Mouse (Mus musculus) urinary bladder, postnatal 14 days (tissue): ENCODE results near the gene Sirt7.

ENCODE experiments used
- DNase-seq: peaks from one replicate; pipeline ENCODE4 v3.0.0; 2021; ENCODE audit warnings: low spot score

Sirt7 gene

DNA sequence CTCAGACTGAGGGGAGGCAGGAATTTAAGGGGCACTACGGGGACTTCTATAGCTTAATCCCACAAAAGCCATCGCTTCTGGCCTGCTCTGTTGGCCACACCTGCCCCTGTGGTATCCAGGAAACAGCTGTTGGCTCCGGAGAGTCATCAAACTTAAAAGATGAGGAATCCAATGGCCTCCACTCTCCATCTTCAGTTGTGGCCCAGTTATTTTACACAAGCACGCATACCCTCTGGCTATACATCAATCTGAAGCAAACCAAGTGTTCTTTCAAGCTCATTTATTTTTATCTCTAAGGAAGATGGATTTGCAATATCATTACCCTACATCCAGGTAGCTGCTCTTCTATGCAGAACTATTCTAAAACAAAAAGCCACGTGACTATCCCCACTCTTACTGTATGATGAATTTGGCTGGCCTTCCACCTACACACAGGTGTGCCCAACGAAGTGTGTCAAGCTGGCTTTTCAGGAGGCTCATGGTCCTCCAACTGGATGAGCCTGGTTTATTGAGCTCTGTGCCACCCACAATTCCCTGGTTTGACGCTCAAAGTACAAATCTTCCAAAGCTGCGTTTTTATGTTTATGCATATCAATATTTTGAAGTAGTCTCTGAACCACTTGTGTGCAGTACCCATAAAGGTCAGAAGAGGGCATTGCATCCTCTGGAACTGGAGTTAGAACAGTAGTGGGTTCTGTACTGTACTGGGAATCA, 42.6 kb downstream of the Sirt7 start:
- DNase-seq = no peak

DNA sequence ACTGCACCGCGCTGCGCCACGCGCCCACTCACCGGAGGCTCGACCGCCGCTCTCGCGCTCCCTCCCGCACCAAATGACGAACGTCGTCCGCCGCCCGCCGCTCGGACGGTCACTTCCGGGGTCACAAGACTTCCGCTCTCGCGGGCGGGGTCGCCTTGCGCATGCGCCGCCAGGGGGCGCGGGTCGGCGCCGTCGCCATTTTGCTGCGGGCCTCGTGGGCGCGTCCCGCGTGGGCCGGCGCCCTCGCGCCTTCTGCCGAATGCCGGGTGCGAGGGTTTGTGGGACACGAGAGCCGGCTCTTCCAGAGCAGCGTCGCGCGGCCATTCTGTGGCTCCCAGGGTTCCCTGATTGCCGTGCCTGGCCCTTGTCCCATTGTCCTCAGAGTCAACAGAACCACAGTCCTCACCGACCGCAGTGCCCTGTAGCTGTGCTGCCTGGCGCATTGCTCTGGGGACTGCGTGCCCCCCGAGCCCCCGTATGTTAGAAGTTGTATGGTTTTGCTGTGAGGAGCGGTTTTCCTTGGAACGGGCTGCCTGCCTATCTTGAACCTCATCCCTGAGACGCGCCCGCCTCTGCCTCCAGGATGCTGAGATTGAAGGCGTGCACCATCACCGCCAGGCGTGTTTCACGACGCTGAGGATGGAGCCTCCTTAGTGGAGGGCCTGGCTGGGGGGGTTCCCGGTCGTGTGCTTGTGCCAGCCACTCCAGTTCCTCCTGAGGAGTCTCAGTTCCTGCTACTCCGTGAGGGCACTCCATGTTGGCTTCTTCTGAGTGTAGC, 43.4 kb downstream of the Sirt7 start, which contains the start of gene Arhgdia:
Arhgdia (minus strand) TSS at position 135 of the 778 bp plus-strand sequence.
- DNase-seq = peak; percentile 89

- DNase-seq = peak; percentile 51
Measured at GRCm38 (mm10) chr11:120580871-120581331, 44.1 kb downstream of the Sirt7 start.

- DNase-seq = peak; percentile 55
Measured at GRCm38 (mm10) chr11:120580190-120580589, 44.9 kb downstream of the Sirt7 start.

DNA sequence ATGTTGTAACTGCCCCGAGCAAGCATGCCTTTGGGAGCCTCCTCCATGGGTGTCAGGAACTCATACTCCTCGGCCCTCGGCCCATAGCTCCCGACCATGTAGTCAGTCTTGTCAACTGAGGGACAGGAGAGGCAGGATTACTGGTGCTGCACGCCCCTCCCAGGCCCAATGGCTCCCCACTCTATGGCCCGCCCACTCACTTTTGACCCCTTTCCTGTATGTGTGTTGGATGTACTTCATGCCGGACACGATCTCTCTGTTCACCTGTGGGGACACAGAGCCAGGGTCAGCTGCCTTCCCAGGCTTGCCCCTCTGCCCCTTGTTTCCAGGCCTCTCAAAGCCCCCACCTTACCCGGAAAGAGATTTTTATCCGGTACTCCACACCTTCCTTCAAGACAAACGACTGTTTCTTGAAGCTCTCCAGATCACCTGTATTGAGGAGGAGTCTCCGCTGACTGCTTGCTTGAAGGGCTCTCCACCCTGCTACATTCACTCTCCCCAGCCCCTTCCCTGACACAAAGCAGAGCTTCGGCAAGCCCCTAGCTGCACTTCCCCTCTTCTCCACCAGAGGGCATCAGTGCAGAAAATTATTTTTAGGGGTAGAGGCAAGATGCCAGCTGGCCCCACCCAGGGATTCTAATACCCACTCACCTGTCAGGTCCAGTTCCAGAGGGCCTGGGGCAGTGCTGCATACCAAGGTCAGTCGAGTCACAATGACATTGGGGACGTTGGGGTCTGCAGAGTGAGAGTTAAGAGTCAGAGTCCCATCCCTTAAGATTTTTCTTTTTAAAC, 45.5 kb downstream of the Sirt7 start:
- DNase-seq = peak; percentile 75

DNA sequence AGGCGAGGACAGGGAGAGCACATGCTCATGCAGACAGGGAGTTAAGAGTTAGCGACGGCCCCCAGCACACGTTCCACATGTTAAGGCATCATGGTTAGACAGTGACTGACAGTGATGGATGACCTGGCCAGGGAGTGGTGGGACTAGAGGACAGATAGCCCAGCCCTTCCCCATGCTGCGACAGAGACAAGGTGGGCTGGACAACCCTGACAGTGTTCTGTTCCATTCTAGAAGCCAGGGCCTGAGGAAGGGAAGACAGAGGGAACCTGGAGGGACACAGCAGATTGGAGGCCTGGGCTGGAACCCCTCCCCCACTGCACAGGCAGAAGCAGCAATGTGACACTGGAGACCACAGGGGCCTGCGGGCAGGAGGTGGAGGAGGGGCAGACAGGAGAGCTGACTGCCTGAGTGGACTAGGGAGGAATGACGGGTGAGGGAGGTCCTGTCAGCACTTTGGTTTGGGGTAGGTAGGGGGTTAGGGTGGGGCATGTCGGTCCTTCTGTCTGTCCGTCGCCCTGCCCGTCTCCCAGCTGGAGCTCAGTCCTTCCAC, 46.3 kb downstream of the Sirt7 start:
- no peak for DNase-seq

DNA sequence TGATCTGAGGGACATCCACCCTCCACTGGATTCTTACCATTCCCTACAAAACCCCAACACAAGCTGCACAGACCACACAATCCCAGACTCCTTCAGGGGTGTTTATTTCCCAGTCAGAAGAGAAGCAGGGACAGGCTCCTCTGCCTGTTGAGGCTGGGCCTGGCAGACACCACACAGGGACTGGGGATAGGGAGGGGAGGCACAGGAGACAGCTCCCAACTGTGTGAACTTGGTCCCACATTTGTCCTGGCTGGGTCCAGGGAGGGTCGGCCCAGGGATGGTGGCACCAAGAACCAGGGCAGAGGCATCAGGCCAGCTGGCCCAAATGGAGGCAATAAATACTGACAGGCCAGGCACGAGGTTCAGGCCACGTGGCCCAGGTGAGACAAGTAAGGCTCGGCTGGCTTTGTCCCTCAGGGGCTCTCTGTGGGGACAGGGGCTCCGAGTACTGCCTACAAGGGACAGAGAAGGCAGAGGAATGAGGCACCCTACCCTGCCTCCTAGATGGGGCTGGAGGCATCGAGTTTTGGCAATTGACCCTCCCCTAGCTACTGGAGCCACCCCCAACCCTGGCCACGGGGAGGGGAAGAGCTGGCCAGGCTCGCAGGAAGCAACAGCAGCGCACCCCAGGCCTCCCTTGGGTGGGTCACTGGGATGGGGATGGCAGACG, 46.9 kb downstream of the Sirt7 start:
- DNase-seq = no peak

GRCm38 (mm10) chr11:120577211-120578023, 47.6 kb downstream of the Sirt7 start:
- no peak for DNase-seq

DNA sequence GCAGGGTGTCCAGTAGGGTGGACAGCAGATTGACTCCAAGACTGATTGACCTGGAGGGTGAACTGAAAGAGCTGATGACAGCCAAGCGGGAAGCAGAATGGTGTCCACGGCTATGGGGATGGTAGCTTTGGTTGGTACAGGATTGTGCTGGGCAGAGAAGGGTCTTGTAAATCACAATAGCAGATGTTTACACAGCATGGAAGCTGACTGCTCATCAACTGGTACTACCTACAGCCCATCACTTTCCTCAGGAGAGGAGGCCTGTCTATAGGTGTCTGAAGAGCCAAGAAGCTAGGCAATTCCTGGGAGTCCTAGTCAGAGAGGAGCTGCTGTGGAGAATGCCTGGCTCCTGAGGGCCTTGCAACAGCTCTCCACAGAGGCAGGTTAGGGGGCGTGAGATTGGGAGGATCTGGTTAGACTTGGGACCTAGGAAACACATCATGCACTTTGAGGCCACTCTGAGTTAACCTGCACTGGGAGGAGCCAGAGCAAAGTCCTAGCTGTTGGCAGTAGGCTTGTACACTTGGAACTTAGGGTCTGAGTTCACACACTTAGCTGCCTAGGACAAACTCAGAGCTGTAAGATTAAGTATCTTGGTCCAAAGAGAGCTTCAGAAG, 48.6 kb downstream of the Sirt7 start:
- no peak for DNase-seq

GRCm38 (mm10) chr11:120575940-120576339, 49.1 kb downstream of the Sirt7 start:
- no peak for DNase-seq

GRCm38 (mm10) chr11:120575046-120575445, 50.0 kb downstream of the Sirt7 start:
- no peak for DNase-seq

- no peak for DNase-seq
Measured at GRCm38 (mm10) chr11:120574278-120574600, 50.8 kb downstream of the Sirt7 start.

DNA sequence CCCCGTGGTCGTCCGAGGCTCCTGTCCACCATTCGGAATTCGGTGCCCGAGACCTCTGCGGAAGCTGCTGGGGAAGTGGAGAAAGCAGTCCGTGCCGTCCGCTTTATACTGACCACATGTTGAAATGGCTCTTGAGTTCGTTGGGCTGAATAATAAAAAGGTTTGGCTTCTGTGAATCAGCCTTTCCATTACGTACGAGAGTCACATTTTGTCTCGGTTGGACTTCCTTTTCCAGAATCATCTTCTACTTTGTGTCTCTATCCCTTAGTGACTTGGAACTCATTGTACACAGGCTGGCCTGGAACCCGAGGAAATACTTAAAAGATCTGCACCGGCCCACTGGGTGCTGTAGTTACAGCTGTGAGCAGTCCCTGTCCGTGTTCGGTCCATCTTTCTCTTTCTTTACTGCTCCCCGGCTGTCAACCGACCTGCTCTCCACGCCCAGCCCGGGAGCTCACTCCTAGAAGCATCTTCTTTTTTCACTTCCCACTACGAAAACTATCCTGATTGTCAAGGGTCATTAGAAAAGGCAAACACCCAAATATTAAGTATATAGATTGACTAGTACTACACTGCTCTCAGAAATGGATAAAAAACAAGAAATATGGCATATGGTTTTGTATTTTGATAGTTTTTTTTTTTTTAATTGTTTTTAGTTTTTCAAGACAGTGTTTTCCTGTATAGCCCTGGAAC, 51.3 kb downstream of the Sirt7 start:
- DNase-seq = no peak

- peak; percentile 100 for DNase-seq
Measured at GRCm38 (mm10) chr11:120572752-120573584, 52.1 kb downstream of the Sirt7 start, which contains the start of gene P4hb. Gene P4hb (minus strand): TSS chr11:120573253.

- no peak for DNase-seq
Measured at GRCm38 (mm10) chr11:120572417-120572751, 52.7 kb downstream of the Sirt7 start.

DNA sequence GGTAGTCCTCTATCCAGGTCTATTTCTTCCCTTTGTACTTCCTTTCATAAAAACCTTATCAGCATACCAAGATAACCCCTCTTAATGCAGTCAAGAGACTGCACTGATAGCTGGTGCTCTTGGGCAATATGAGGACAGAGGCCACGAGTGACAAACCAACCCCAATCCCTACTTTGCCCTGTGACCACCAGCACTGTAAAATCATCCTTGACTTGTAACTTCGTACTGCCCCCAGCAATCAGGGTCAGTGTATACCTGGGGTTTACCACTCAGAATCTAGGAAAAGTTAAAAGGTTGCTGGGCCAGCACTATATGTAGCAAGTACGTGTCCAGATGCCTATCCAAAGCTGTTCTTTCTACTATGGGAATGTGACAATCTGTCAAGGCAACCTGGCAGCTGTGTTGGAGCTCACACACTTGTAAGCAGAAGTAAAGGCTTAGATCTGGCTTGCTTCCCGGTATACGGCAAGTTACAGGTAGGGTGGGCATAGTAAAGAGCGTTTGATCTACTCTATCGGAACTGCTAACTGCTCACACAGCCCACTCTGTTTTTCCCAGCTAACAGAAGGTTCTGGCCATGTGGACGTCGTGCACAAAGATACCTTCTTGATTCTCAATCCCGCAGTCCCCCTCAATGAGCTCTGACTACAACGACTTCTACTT, 53.2 kb downstream of the Sirt7 start:
- DNase-seq = no peak

DNA sequence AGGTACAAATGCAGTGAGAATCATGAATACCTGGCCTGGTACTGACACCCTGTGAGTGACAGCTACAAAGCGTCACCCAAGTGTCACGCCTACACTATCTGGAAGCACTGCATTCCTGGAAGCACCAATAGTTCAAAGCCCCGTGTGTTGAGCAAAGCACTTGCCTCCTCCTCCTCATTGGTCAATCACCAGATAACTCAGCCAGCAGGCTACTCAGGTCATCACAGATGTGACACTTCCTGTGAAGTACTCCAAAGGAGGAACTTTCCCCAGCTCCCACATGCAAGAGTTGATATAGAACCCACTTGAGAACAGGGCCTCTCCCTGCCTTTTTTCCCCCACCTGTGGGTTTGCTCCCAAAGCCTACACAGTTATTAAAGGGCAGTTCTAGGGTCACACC, 53.9 kb downstream of the Sirt7 start:
- no peak for DNase-seq
